Mouse (Mus musculus) heart, adult 2 months (tissue): ENCODE measurements at regions not wholly inside any gene's neighbourhood (a gene's known extent, or its start where the extent isn't known, plus 50 kb on each side); places are given as distances from the start of the nearest gene placed in this dataset.

Experiments
- DNase-seq, 2 experiments: peaks; one replicate each; pipeline ENCODE4 v3.0.0; 2021
- H3K27ac ChIP-seq: fragments of 200-600 bp; 2 replicates; pipeline ENCODE4 v1.8.1; 2022
- H3K27me3 ChIP-seq: fragments of 200-500 bp; 2 replicates; pipeline ENCODE4 v1.6.1; 2012; ENCODE audit warnings: mild to moderate bottlenecking, low read length, inconsistent platforms, mixed read lengths; ENCODE audit not compliant: control insufficient read depth, insufficient read depth
- H3K36me3 ChIP-seq: fragments of 200-500 bp; 2 replicates; pipeline ENCODE4 v1.6.1; 2012; ENCODE audit warnings: low read length, inconsistent platforms; ENCODE audit not compliant: control insufficient read depth, insufficient read depth
- H3K4me1 ChIP-seq: fragments of 200-500 bp; 2 replicates; pipeline ENCODE4 v1.6.1; 2011; ENCODE audit warnings: low read length; ENCODE audit not compliant: control insufficient read depth, insufficient read depth
- H3K4me3 ChIP-seq: fragments of 200-600 bp; 2 replicates; pipeline ENCODE4 v1.8.1; 2022
- H3K79me2 ChIP-seq: fragments of 200-500 bp; replicated peaks from 2 replicates; pipeline ENCODE4 v1.6.1; 2012; ENCODE audit warnings: mild to moderate bottlenecking, inconsistent platforms, low read length, moderate library complexity, mixed read lengths; ENCODE audit not compliant: control insufficient read depth, insufficient read depth
- H3K9ac ChIP-seq: fragments of 200-500 bp; 2 replicates; pipeline ENCODE4 v1.6.1; 2012; ENCODE audit warnings: low read depth, mild to moderate bottlenecking, control low read depth, inconsistent platforms, low read length, mixed read lengths
- CTCF ChIP-seq: fragments of 200-600 bp; IDR thresholded peaks from 2 replicates; pipeline ENCODE4 v1.8.1; 2022; ENCODE audit warnings: antibody characterized with exemption, mild to moderate bottlenecking, moderate library complexity
- EP300 ChIP-seq: fragments of 200-500 bp; IDR thresholded peaks from 2 replicates; pipeline ENCODE4 v1.6.1; 2011; ENCODE audit warnings: low read depth, low read length, control low read depth; ENCODE audit not compliant: insufficient read depth
- POLR2A ChIP-seq: fragments of 200-500 bp; IDR thresholded peaks from 2 replicates; pipeline ENCODE4 v1.6.1; 2011; ENCODE audit warnings: mild to moderate bottlenecking, low read depth, low read length, control low read depth; ENCODE audit not compliant: insufficient read depth
- WGBS: fragments of 180-500 bp; shearing (Covaris S2); methylation state at CpG from one replicate; pipeline ENCODE4 v1.1.7; 2018; 5-methylcytosine and 5-hydroxymethylcytosine counted together
- intact Hi-C: fragments of 180-260 bp; cut with DNase I; formaldehyde crosslinking; loops from one replicate; pipeline ENCODE4 v1.15.1; 2025

DNA sequence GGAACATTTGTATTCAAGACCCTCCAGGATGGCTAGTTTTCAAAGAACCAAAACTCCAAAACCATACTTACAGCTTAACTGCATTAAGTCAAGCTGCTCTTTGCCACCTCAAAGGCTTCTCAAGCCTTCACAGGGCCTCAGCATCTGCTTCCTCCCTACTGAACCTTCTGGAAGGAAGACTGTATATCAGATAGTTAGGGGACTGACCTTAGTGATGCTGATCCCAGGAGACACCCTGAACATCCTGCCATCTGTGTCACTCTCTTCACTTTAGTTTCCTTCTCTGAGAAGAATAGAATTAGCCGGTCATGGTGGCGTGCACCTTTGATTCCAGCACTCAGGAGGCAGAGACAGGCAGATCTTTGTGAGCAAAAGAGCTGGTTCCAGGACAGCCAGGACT, 124.5 kb upstream of the Klf3 start:
- H3K27me3 ChIP-seq = no peaks in the 10 kb centered on the region
- intact Hi-C loops = no loop called here

DNA sequence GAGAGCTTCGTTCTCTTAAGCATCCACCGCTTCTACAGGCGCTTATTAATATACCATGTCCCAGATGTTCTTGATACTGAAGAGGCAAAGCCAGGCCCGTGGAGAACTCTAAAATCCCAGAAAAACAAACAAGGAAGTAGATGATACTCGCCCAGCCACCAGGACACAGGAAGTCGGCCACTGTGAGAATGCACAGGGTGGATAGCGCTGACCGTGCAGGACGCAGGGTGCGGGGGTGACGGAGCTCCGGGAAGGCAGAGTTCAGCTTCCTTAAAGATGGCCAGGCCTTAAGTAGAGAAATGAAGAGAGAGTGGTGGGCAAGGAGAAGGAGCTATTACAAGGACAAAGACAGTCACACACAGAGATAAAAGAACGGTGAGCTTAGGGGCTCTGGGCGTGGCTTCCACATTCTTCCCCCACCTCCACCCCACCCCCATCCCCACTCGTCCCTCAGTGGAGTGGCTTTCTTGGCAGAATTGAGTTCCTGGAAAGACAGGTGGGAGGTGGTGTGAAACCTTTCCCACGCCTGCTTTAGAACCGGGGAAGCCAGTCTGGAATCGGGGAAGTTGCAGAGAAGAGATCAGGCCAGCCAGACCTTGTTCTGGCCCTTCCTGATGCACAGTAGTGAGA, 123.1 kb upstream of the Klf3 start:
- Histone ChIP-seq H3K4me1 (peaks cover 10% of the 10 kb centered on the region), H3K27ac (peak overlapping the region; percentile 54), H3K4me3 (no peak overlapping the region), H3K36me3 (no peaks in the 10 kb centered on the region), H3K79me2 (no peaks in the 10 kb centered on the region), H3K27me3 (no peaks in the 10 kb centered on the region), H3K9ac (no peak overlapping the region)
- WGBS = 48% methylated on average over 18 of the region's 18 CpGs
- TF ChIP-seq EP300 = 0 out of 2 replicates have a peak, but pooled peaks have one; percentile 34
- TF ChIP-seq CTCF = no peak
- intact Hi-C loops = loop anchor here (2.0 to 5.0 kb wide), 5 partner anchors 48 to 293 kb away; partner anchors contain the start of gene Klf3
- peak in 1 of 2 experiments; percentile 61 for DNase-seq

More for the DNA sequence above, 124.5 kb upstream of the Klf3 start:
- TF ChIP-seq CTCF (no peak), EP300 (no peak), POLR2A (no peak)
- WGBS = 66% methylated on average over 2 of the region's 2 CpGs
- Histone ChIP-seq H3K4me3 (no peak overlapping the region), H3K79me2 (no peaks in the 10 kb centered on the region), H3K9ac (no peak overlapping the region), H3K36me3 (no peaks in the 10 kb centered on the region), H3K4me1 (peaks cover 10% of the 10 kb centered on the region), H3K27ac (no peak overlapping the region)
- no peak for DNase-seq

DNA sequence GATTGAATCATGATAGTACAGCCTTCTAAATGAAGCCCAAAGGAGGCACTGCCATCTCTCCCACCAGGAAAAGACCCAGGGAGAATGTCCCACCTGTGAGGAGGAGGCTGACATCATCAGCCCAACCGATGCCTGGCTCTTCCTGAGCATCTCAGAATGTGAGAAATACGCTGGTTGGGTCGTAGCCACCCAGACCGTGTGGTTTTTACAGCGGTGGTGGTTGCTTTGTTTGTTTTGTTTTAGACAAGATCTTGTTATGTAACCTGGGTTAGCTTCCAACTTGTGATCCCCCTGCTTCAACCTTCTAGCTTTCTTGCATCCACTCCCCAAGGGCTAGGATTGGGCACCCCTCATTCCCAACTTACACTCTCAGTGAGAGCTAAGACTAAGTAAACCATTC, 122.0 kb upstream of the Klf3 start:
- Histone ChIP-seq H3K27ac (peak overlapping the region; percentile 53; the same call in 1 of the 2 replicates), H3K4me3 (no peak overlapping the region), H3K9ac (no peak overlapping the region), H3K4me1 (peaks cover 8% of the 10 kb centered on the region), H3K27me3 (no peaks in the 10 kb centered on the region), H3K79me2 (no peaks in the 10 kb centered on the region), H3K36me3 (no peaks in the 10 kb centered on the region)
- intact Hi-C loops = loop anchor here (2.0 to 5.0 kb wide), 5 partner anchors 49 to 294 kb away; partner anchors contain the start of gene Klf3
- WGBS = 83% methylated on average over 5 of the region's 5 CpGs
- TF ChIP-seq POLR2A = no peak
- no peak for TF ChIP-seq CTCF
- no peak for TF ChIP-seq EP300
- no peak for DNase-seq

DNA sequence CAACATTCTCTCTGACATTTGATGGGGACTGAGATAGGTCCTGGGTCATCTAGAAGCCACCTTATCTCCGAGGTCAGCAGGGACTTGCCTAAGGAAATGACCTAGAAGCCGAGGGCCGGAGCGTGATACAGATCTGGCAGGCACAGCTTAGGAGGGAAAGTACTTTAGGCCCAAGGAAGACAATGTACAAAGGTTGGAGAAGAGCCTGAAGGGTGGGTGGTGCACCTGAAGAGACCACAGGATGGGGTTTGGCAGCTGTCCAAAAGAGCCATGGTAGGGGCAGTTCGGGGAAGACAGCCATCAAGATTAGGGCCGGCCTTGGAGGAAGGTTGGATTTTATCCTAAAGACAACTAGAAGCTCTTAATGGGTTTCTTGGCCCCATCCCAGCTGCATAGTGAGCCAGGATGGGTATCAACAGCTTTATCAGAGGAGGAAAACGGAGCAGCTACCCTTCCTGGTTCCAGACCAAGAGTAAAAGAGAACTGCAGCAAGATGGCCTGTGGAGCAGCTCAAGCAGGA, 120.8 kb upstream of the Klf3 start:
- H3K79me2 ChIP-seq = no peaks in the 10 kb centered on the region
- H3K36me3 ChIP-seq = no peaks in the 10 kb centered on the region
- peaks cover 8% of the 10 kb centered on the region for H3K4me1 ChIP-seq
- H3K4me3 ChIP-seq = no peak overlapping the region
- 48% methylated on average over 7 of the region's 7 CpGs for WGBS
- TF ChIP-seq EP300 (peak; percentile 82), POLR2A (no peak)
- intact Hi-C loops = loop anchor here (1.0 to 5.0 kb wide), 4 partner anchors 18 to 295 kb away; no protein-coding TSS in a partner anchor
- no peaks in the 10 kb centered on the region for H3K27me3 ChIP-seq
- peak overlapping the region; percentile 53 for H3K27ac ChIP-seq
- DNase-seq = peak; percentile 57 to 71
- H3K9ac ChIP-seq = no peak overlapping the region

DNA sequence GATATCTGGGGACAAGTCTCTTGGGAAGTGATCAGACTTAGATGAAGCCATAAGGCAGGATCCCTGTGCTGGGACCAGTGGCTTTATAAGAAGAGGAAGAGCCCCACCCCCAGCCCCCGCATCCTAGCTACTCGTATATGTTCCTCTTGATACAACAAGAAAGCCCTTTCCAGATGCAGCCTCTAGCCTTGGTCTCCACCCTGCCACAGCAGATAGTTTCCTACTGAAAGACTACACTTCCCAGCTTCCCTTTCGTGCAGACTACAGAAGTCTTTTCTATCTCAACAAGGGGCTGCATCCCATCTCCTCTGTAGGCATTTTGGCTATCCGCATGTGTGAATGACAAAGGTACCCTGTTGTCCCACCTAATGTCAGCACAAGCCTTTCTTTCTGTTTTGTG, 119.8 kb upstream of the Klf3 start:
- no peak overlapping the region for H3K27ac ChIP-seq
- no peaks in the 10 kb centered on the region for H3K79me2 ChIP-seq
- WGBS = 78% methylated on average over 4 of the region's 4 CpGs
- DNase-seq = no peak
- H3K36me3 ChIP-seq = no peaks in the 10 kb centered on the region
- no peak for TF ChIP-seq CTCF
- TF ChIP-seq EP300 = no peak
- TF ChIP-seq POLR2A = no peak
- intact Hi-C loops = loop anchor here (2.0 to 5.0 kb wide), 3 partner anchors 17 to 296 kb away; no protein-coding TSS in a partner anchor
- no peak overlapping the region for H3K4me3 ChIP-seq
- H3K4me1 ChIP-seq = peaks cover 8% of the 10 kb centered on the region
- H3K27me3 ChIP-seq = no peaks in the 10 kb centered on the region
- H3K9ac ChIP-seq = no peak overlapping the region

DNA sequence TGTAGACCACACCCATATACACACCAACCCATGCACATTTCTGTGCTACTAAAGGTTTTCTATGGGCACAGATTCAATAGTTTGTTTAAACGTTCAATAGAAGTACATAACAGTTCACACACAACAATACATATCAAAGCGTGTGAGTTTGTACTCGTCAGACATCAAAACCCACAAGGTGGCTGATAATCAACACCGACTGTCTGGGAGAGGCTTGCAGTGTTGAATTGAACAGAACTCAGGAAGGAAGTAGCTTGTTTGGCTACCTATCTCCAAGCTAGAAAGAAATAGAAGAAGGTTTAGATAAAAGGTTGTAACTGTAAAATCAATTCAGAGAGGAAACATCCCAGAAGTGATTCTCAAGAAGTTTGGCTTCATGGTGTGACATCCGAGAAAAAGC, 118.9 kb upstream of the Klf3 start:
- no peak for DNase-seq
- intact Hi-C loops = loop anchor here (5.0 kb wide), 2 partner anchors 52 to 297 kb away; no protein-coding TSS in a partner anchor
- no peaks in the 10 kb centered on the region for H3K79me2 ChIP-seq
- H3K9ac ChIP-seq = no peak overlapping the region
- H3K27me3 ChIP-seq = no peaks in the 10 kb centered on the region
- H3K27ac ChIP-seq = no peak overlapping the region
- 55% methylated on average over 5 of the region's 5 CpGs for WGBS
- peaks cover 8% of the 10 kb centered on the region for H3K4me1 ChIP-seq
- no peak for TF ChIP-seq EP300
- no peak for TF ChIP-seq CTCF
- no peak for TF ChIP-seq POLR2A
- no peak overlapping the region for H3K4me3 ChIP-seq
- H3K36me3 ChIP-seq = no peaks in the 10 kb centered on the region
